ENCODE assay signal across 24 mouse cellular contexts in genomic region chr11:89454702-89455101, GRCm38 (mm10).
"Had no signal": no experiment of that assay in that cellular context is flagged by ENCODE, and none has a peak within 500 bp of the region (broad histone marks: within the 10 kb centered on the region; RNA-seq: fewer than 3 reads in every experiment).

No protein-coding gene starts in this region.

- H3K4me3 ChIP-seq: layer of hippocampus, adult 2 months; limb, embryonic 10.5 days; limb, embryonic 13.5 days; liver, embryonic 12.5 days; liver, embryonic 15.5 days; lung, embryonic 15.5 days; megakaryocyte, embryonic 14.5 days; midbrain, embryonic 12.5 days; midbrain, embryonic 15.5 days; neural tube, embryonic 12.5 days; neural tube, embryonic 15.5 days; stomach, embryonic 15.5 days had no signal

- DNase-seq: kidney, postnatal 25 days; layer of hippocampus, adult 9-11 months; liver; lung, adult 18-20 months; lung, postnatal 10 days; lung, postnatal 36 days; right cerebral cortex, adult 18-20 months; right cerebral cortex, postnatal 14 days; right cerebral cortex, postnatal 4 days; spleen, adult 18-20 months; thymus, postnatal 25 days had no signal

- H3K9ac ChIP-seq: limb, embryonic 13.5 days; liver, embryonic 12.5 days; liver, embryonic 15.5 days; lung, embryonic 15.5 days; midbrain, embryonic 12.5 days; midbrain, embryonic 15.5 days; neural tube, embryonic 12.5 days; neural tube, embryonic 15.5 days; stomach, embryonic 15.5 days had no signal

- H3K4me1 ChIP-seq: liver, embryonic 12.5 days; liver, embryonic 15.5 days; lung, embryonic 15.5 days; megakaryocyte, embryonic 14.5 days; neural tube, embryonic 15.5 days; stomach, embryonic 15.5 days had no signal

- H3K36me3 ChIP-seq: limb, embryonic 10.5 days; limb, embryonic 13.5 days; liver, embryonic 12.5 days; liver, embryonic 15.5 days; lung, embryonic 15.5 days; midbrain, embryonic 12.5 days; midbrain, embryonic 15.5 days; neural tube, embryonic 12.5 days; neural tube, embryonic 15.5 days; stomach, embryonic 15.5 days had no signal

- H3K27me3 ChIP-seq: limb, embryonic 13.5 days; liver, embryonic 12.5 days; liver, embryonic 15.5 days; lung, embryonic 15.5 days; megakaryocyte, embryonic 14.5 days; midbrain, embryonic 12.5 days; midbrain, embryonic 15.5 days; neural tube, embryonic 12.5 days; neural tube, embryonic 15.5 days; stomach, embryonic 15.5 days had no signal

- H3K27ac ChIP-seq: kidney, postnatal 0 days; layer of hippocampus, adult 2 months; limb, embryonic 10.5 days; limb, embryonic 13.5 days; liver, embryonic 12.5 days; liver, embryonic 15.5 days; lung, embryonic 15.5 days; midbrain, embryonic 15.5 days; neural tube, embryonic 12.5 days; neural tube, embryonic 15.5 days; stomach, embryonic 15.5 days had no signal
